Mouse (Mus musculus): Measurements from ENCODE around the gene Trpc5. TPM values are rescaled to one million over a fixed set of nuclear protein-coding genes. Genes with fewer than 3 reads are reported as not detected.

Trpc5 gene
- polyA plus RNA-seq, 1 experiment = not detected

GRCm38 (mm10) chrX:144523239-144523638, 164.7 kb downstream of the Trpc5 start:
- Histone ChIP-seq H3K9me3 (replicated peaks; ENCODE audit: control insufficient read depth, insufficient read depth, low read length, poor library complexity, severe bottlenecking) (no peaks in the 10 kb centered on the region), H3K27ac (ENCODE audit: insufficient read depth, low read length) (no peak overlapping the region), H3K36me3 (ENCODE audit: control insufficient read depth, insufficient read depth, low read length, poor library complexity, severe bottlenecking) (no peaks in the 10 kb centered on the region), H3K4me1 (ENCODE audit: control insufficient read depth, insufficient read depth, low read length) (no peaks in the 10 kb centered on the region), H3K9ac (ENCODE audit: low read depth, poor library complexity, severe bottlenecking) (no peak overlapping the region), H3K4me3 (ENCODE audit: low read depth, low read length) (no peak overlapping the region), H3K27me3 (ENCODE audit: control insufficient read depth, insufficient read depth, low read length, poor library complexity, severe bottlenecking) (no peaks in the 10 kb centered on the region)
- TF ChIP-seq EP300 (IDR thresholded peaks at IDR 0.05; ENCODE audit: insufficient read depth, low read depth, low read length) (no peak), POLR2A (IDR thresholded peaks at IDR 0.05; ENCODE audit: insufficient read depth, low read length) (no peak), CTCF (IDR thresholded peaks at IDR 0.05; ENCODE audit: low read depth, low read length) (no peak)

- H3K9me3 ChIP-seq (replicated peaks; ENCODE audit: control insufficient read depth, insufficient read depth, low read length, poor library complexity, severe bottlenecking) = no peaks in the 10 kb centered on the region
- no peaks in the 10 kb centered on the region for H3K36me3 ChIP-seq (ENCODE audit: control insufficient read depth, insufficient read depth, low read length, poor library complexity, severe bottlenecking)
- no peak overlapping the region for H3K27ac ChIP-seq (ENCODE audit: insufficient read depth, low read length)
- TF ChIP-seq POLR2A (IDR thresholded peaks at IDR 0.05; ENCODE audit: insufficient read depth, low read length) = no peak
- TF ChIP-seq EP300 (IDR thresholded peaks at IDR 0.05; ENCODE audit: insufficient read depth, low read depth, low read length) = no peak
- H3K4me3 ChIP-seq (ENCODE audit: low read depth, low read length) = no peak overlapping the region
- H3K9ac ChIP-seq (ENCODE audit: low read depth, poor library complexity, severe bottlenecking) = no peak overlapping the region
- no peaks in the 10 kb centered on the region for H3K27me3 ChIP-seq (ENCODE audit: control insufficient read depth, insufficient read depth, low read length, poor library complexity, severe bottlenecking)
- H3K4me1 ChIP-seq (ENCODE audit: control insufficient read depth, insufficient read depth, low read length) = no peaks in the 10 kb centered on the region
These were observed 196.6 kb downstream of the Trpc5 start for GRCm38 (mm10) chrX:144491394-144491793.

DNA sequence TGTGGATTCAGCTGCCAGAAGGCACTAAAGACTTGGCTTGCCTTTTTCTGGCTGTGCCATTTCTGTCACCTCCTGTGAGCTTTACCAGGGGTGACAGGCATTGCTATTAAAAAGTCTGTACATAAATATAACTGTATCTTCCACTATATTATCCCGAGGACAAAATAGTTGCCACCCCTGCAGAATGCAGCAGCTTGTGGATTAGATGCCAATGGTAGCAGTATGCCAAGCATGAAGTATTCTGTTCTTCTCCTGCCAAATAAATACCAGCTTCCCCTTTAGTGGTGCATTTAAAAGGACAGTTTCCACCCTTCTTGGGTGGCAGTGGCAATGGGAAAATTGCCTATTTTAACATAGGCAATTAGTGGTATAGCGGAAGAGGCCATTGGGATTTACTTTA, 223.6 kb downstream of the Trpc5 start:
- Histone ChIP-seq H3K27ac (ENCODE audit: insufficient read depth, low read length) (no peak overlapping the region), H3K4me1 (ENCODE audit: control insufficient read depth, insufficient read depth, low read length) (no peaks in the 10 kb centered on the region), H3K9ac (ENCODE audit: low read depth, poor library complexity, severe bottlenecking) (no peak overlapping the region), H3K27me3 (ENCODE audit: control insufficient read depth, insufficient read depth, low read length, poor library complexity, severe bottlenecking) (no peaks in the 10 kb centered on the region), H3K9me3 (replicated peaks; ENCODE audit: control insufficient read depth, insufficient read depth, low read length, poor library complexity, severe bottlenecking) (no peaks in the 10 kb centered on the region), H3K36me3 (ENCODE audit: control insufficient read depth, insufficient read depth, low read length, poor library complexity, severe bottlenecking) (no peaks in the 10 kb centered on the region), H3K4me3 (ENCODE audit: low read depth, low read length) (no peak overlapping the region)
- TF ChIP-seq EP300 (IDR thresholded peaks at IDR 0.05; ENCODE audit: insufficient read depth, low read depth, low read length) = no peak
- no peak for TF ChIP-seq POLR2A (IDR thresholded peaks at IDR 0.05; ENCODE audit: insufficient read depth, low read length)
- TF ChIP-seq CTCF (IDR thresholded peaks at IDR 0.05; ENCODE audit: low read depth, low read length) = no peak

DNA sequence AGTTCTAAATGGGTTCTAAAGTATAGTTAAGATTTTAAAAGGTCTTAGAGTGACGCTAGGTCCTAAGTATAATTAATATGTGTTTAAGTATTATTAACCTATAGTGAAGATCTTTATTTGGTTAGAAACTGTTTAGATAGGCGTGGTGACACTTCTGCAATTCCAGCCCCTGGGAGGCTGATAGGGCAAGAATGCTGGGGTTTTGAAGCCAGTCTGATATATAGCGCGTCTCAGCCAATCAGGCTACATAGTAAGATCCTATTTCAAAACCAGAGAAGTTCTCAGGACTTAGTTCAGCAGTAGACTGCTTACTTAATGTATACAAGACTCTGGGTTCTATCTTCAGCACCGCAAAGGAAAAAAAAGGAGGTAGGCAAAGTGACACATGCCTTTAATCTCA, 231.7 kb downstream of the Trpc5 start, which contains the start of gene Trpc5os:
Gene Trpc5os, plus strand, starts transcription at position 301 of the 400 bp plus-strand sequence.
- Histone ChIP-seq H3K27me3 (ENCODE audit: control insufficient read depth, insufficient read depth, low read length, poor library complexity, severe bottlenecking) (no peaks in the 10 kb centered on the region), H3K9ac (ENCODE audit: low read depth, poor library complexity, severe bottlenecking) (no peak within 1 kb of the TSS), H3K36me3 (ENCODE audit: control insufficient read depth, insufficient read depth, low read length, poor library complexity, severe bottlenecking) (no peaks in the 10 kb centered on the region), H3K4me3 (ENCODE audit: low read depth, low read length) (no peak within 1 kb of the TSS), H3K27ac (ENCODE audit: insufficient read depth, low read length) (no peak within 1 kb of the TSS), H3K9me3 (replicated peaks; ENCODE audit: control insufficient read depth, insufficient read depth, low read length, poor library complexity, severe bottlenecking) (no peaks in the 10 kb centered on the region), H3K4me1 (ENCODE audit: control insufficient read depth, insufficient read depth, low read length) (no peaks in the 10 kb centered on the region)
- TF ChIP-seq EP300 (IDR thresholded peaks at IDR 0.05; ENCODE audit: insufficient read depth, low read depth, low read length) = no peak
- no peak for TF ChIP-seq CTCF (IDR thresholded peaks at IDR 0.05; ENCODE audit: low read depth, low read length)
- no peak for TF ChIP-seq POLR2A (IDR thresholded peaks at IDR 0.05; ENCODE audit: insufficient read depth, low read length)

- Histone ChIP-seq H3K4me3 (ENCODE audit: low read depth, low read length) (no peak overlapping the region), H3K36me3 (ENCODE audit: control insufficient read depth, insufficient read depth, low read length, poor library complexity, severe bottlenecking) (no peaks in the 10 kb centered on the region), H3K4me1 (ENCODE audit: control insufficient read depth, insufficient read depth, low read length) (no peaks in the 10 kb centered on the region), H3K9me3 (replicated peaks; ENCODE audit: control insufficient read depth, insufficient read depth, low read length, poor library complexity, severe bottlenecking) (no peaks in the 10 kb centered on the region), H3K27ac (ENCODE audit: insufficient read depth, low read length) (no peak overlapping the region), H3K27me3 (ENCODE audit: control insufficient read depth, insufficient read depth, low read length, poor library complexity, severe bottlenecking) (no peaks in the 10 kb centered on the region), H3K9ac (ENCODE audit: low read depth, poor library complexity, severe bottlenecking) (no peak overlapping the region)
- TF ChIP-seq EP300 (IDR thresholded peaks at IDR 0.05; ENCODE audit: insufficient read depth, low read depth, low read length) = no peak
These were observed 264.1 kb downstream of the Trpc5 start for GRCm38 (mm10) chrX:144423848-144424247.

- TF ChIP-seq CTCF (IDR thresholded peaks at IDR 0.05; ENCODE audit: low read depth, low read length) (no peak), POLR2A (IDR thresholded peaks at IDR 0.05; ENCODE audit: insufficient read depth, low read length) (no peak), EP300 (IDR thresholded peaks at IDR 0.05; ENCODE audit: insufficient read depth, low read depth, low read length) (no peak)
- Histone ChIP-seq H3K9me3 (replicated peaks; ENCODE audit: control insufficient read depth, insufficient read depth, low read length, poor library complexity, severe bottlenecking) (no peaks in the 10 kb centered on the region), H3K27ac (ENCODE audit: insufficient read depth, low read length) (no peak overlapping the region), H3K4me3 (ENCODE audit: low read depth, low read length) (no peak overlapping the region), H3K36me3 (ENCODE audit: control insufficient read depth, insufficient read depth, low read length, poor library complexity, severe bottlenecking) (no peaks in the 10 kb centered on the region), H3K27me3 (ENCODE audit: control insufficient read depth, insufficient read depth, low read length, poor library complexity, severe bottlenecking) (no peaks in the 10 kb centered on the region), H3K4me1 (ENCODE audit: control insufficient read depth, insufficient read depth, low read length) (no peaks in the 10 kb centered on the region), H3K9ac (ENCODE audit: low read depth, poor library complexity, severe bottlenecking) (no peak overlapping the region)
These were observed 266.9 kb downstream of the Trpc5 start for GRCm38 (mm10) chrX:144421091-144421490.
